Mouse (Mus musculus) CD8-positive naive resting alpha-beta T cell, adult 2 months (primary cell): ENCODE data around the gene Setd1a.
A peak's percentile ranks its signal among the peaks of the same experiment; 100 is the strongest.
"Not testable (repeated sequence)": the region's sequence is repeated elsewhere in the genome, so short reads cannot be mapped to it uniquely, and the experiment has no call there.

Experiments
- DNase-seq, 2 experiments: peaks; one replicate each; pipeline ENCODE4 v3.0.0; 2022; ENCODE audit warnings: low read depth in 2 of 2, low spot score in 2 of 2

The Setd1a gene

DNA sequence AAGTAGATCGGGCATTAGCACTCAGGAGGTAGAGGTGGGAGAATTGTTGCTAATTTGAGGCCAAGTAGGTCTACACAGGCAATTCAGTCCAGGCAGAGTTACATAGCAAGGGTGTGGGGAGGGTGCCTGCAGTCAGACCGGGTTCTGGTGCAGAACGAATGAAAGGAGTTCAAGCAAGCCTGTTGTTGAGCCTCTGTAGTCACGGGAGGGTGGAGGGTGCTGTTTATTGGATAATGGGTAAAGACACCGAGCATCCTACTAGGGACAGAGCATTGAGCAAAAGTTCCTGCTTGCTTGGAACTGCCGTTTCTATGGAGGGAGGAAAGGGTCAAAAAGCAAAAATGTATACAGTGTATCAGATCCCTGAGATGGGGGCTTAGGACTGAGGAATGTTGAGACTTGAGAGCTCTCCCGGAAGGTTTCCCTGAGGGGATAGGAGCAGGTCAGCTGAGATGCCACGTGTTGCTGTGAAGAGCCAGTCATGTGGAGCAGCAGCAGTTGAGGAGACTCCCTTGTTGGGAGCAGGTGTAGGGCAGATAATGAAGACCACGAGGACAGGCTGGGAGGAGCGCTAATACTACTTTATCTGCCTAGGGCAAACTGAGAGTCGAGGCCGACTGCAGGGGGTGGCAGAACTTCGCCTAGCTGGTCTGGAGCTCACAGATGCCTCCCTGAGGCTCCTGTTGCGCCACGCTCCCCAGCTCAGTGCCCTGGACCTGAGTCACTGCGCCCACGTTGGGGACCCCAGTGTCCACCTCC is 9.4 kb upstream of the Setd1a start:
- no peak for DNase-seq

DNA sequence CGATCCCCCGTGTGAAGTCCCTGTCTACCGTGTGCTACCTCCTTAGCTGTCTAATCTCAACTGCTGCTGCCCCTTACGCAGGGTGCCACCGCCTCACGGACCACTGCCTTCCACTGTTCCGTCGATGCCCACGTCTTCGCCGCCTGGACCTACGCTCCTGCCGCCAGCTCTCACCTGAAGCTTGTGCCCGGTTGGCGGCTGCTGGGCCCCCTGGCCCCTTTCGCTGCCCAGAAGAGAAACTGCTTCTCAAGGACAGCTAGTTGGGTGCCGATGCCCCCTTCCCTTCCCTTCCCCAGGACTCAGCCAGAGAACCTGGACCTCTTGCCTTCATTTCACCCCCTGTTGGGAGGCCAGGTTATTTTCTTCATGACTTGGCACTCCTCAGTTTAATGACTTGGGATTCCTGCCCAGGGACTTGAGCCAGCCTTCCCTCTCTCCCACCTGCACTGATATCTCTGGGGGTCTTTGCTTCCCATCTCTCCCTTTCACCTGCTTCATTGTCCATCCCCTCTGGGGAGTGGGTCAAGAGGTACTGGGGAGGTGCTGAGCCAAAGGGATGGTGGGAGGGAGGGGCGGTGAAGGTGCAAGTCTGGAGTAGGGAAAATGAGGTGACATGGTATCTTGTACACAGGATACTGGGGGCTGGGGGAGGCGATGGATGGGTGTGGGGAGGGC is 8.7 kb upstream of the Setd1a start:
- no peak for DNase-seq

DNA sequence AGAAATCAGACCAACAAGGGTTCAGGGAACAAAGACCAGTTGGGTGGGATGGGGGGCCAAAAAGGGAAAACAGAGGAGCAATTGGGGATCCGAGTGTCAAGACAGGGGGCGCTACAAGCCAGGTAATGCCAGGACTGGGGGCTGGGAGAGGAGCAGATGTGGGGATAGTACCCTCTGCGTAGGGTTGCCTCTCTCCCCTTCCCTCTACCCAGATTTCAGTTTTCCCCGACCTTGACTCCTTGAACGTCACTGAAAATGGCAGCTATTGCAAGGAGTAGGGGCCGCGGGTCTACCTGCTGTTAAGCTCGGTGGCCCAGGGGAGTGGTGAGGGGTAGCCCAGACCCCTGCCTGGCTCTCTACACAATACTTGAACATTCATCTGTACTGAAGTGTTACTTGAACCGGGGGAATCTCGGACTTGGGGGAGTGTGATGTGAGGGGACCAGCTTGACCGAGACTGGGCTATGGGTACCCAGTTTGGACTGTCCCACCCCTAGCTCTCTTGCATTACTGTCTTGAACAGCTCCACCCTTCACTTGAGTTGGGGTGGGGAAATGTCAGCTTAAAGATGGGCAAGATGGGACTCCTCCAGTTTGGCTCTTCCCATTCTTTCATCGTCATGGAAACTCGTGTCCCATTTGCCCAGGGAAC is 8.0 kb upstream of the Setd1a start:
- no peak for DNase-seq

DNA sequence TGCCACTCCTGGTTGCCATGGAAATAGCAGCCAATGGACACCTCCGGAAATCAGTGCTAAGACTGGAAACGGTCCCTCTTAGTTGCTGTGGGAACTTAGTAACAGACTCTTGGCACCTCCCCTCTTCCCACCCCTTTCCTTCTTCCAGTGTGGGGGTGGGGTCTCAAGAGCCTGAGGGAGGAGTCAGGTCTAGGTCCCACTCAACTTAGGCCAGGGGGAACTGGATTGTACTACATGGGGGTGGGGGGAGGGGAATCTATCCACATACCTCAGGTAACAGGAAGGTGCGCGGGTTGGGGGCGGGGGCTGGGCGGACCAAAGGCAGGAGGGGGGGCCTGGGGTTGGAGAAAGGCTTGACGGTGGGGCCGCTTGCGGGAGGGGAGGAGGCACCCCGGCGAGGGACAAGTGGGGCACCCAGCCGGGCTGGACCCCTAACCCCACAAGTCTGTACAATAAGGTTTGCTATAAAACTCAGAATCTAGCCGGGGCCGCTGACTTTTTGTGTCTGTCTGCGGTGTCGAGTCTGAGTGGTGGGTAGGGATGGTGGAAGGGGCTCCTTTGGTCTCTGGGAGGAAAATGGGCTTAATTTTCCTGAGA is 7.4 kb upstream of the Setd1a start:
- DNase-seq: peak; percentile 33 to 46

DNA sequence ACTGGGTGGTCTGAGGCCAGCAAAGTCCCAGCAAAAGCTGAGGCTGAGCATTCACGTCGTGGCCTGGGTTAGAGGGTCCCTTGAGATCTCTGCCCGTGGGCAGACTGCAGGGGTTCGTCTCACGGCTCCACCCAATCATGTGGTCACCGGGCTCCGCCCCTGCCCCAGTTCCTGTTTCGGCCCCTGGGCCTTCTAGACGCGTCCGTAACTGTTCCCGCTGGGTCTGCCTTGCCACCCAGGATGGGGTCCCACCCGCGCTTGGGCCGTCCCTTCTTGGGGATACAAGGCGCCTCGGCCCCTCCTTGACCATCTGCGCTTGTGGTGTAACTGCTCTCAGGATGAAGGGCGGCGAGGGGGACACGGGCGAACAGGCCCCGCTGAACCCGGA is 6.8 kb upstream of the Setd1a start, which contains the start of gene Orai3:
Gene Orai3 (plus strand): TSS at position 165 of the 388 bp plus-strand sequence.
- DNase-seq: peak in 1 of 2 experiments; percentile 32

DNA sequence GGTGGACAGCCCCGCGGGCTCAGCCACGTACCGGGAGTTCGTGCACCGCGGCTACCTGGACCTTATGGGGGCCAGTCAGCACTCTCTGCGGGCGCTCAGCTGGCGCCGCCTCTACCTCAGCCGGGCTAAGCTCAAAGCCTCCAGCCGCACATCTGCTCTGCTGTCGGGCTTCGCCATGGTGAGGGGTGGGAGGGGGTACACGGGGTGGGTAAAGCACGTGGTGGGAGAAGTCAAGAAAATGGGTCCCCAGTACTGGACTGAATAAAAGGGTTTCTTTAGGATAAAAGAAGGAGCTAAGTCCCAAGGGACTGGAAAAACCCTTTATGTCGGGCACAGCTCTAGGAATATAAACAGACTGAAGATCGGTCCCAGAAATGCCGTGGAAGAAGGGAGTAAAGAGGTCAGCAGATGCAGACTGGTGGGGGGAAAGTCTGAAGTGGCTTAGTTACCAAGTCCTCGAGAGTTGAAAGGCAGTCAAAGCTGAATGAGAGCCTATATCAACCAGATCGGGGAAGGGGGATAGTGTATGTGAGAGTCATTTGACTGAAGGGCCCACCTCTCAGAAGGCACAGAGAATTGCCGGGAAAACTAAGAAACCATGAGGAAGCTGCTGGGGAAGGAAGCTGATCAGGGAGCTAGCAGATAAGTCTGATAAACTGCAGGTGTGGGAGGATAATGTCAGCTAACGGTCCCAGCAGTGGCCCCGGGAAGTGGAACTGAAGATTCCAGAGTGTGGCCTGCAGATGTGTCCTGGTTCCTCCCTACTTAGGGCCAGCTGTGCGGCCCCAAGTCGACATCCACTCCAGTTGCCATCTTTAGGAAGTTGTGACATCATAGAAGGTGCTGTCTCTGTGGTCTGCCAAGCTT is 6.2 kb upstream of the Setd1a start:
- no peak for DNase-seq

DNA sequence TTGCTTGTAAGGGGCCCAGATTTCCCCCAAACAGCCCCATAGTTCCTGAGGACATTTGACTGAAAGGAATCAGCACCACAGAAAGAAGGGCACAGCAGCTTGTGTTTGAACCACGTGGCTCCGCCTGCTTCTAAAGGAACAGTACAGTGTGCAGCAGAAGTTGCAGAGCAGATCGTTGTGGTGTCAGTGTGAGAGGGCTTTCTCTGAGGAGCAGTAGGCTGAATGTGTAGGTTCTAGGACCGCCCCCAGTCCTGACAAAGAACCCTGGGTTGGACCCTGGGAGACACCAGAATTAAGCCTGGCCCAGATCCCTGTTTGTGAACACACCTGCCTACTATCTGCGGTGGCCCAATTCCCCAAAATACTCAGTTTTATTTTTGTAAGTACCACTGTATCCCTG is 5.2 kb upstream of the Setd1a start:
- DNase-seq: no peak

DNA sequence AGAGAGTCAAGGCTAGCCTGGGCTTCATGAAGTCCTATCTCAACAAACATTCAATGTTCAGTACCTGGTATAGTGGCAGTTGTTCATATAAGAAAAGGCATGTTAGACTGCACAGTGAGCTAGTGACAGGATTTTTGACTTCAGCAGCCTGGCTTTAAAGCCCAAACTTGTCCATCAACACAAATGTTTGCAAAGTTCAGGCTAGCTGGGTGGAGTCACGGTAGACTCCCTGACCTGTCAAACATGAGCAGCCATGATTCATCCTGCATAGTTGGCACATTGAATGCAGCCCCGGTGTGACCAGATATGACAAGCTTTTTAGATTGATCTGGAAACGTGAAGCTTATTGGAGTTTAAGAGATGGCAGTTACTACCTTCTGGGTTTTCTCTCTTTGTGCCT is 4.4 kb upstream of the Setd1a start:
- no peak for DNase-seq

DNA sequence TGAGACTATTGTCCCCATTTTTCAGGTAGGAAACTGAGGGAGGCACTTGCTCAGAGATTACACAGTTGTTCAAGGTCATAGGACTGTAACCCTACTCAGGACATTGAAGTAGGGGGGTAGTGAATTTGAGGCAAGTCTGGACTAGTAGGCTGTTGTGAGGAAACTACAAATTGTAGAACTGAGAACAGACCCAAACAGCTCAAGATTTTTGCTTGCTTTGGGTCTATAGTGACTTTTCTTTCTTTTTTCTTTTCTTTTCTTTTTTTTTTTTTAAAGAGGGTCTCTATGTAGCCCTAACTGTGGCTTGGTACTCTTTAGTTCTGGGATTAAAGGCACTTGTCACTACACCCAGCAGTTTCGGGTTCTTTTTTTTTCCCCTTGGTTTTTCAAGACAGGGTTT is 3.9 kb upstream of the Setd1a start:
- DNase-seq: no peak

DNA sequence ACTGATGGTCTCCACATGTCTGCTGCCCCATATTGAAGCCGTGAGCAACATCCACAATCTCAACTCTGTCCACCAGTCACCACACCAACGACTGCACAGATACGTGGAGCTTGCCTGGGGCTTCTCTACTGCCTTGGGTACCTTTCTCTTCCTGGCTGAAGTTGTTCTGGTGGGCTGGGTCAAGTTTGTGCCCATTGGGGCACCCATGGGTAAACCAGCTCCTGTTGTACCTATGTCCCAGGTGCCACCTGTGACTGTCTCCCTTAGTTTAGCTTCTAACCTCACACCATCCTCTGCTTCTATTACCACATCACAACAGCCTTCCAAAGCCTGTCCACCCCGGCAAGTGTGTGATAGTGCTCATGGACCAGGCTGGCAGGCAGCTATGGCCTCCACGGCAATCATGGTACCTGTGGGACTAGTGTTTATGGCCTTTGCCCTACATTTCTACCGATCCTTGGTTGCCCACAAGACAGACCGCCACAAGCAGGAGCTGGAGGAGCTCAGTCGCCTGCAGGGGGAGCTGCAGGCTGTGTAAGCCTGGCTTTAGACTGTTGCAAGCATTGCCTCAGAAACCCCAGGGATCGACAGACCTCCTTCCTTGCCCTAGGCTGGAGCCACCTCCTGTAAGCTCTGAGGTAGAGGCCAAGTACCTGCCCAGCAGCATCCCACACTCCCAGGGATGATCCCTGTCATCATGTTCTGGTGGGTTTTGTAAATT is 2.6 kb upstream of the Setd1a start:
- DNase-seq: peak; percentile 63 to 75

DNA sequence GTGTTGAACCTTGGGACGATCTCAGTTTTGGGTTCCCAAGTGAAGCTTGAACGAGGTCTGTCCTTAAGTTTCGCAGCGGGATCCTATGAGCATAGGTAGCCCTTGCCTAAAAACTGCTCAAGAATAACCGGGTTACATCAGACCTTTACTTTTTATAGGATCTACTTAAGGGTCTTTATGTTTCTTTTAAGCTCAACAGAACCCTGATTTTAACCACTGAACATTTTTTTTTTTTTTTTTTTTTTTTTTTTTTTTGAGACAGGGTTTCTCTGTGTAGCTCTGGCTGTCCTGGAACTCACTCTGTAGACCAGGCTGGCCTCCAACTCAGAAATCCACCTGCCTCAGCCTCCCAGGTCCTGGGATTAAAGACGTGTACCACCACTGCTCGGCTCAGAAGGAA is 633 bp upstream of the Setd1a start:
- not testable (repeated sequence) for DNase-seq

DNA sequence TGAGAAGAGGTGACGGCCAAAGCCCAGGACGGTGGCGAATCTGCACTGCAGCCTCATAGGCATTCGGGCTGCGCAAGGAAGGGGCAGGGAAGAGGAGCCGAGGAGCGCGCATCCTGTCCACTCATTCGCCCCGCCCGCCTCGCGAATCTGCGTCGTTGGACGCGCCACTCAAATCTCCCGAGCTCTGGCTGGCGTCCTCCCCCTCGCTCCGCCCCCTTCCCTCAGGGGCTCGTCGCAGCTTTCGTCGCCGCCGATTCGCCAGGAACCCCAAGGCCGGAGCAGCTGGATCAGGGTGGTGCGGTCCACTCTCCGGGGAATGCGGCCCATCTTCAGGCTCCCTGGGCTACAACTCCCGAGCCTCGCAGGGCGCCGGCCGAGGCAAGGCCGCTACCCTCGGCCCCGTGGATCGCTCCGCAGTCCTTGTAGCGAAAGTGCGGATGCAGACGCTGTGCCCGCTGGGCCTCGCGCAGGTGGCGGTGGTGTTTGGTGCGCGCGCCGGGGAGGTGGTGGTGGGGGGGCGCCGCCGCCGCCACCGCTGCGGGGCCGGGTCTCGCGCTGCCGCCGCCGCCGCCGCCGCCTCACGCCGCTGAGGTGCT is 506 bp downstream of the Setd1a start:
- peak; percentile 93 to 95 for DNase-seq

DNA sequence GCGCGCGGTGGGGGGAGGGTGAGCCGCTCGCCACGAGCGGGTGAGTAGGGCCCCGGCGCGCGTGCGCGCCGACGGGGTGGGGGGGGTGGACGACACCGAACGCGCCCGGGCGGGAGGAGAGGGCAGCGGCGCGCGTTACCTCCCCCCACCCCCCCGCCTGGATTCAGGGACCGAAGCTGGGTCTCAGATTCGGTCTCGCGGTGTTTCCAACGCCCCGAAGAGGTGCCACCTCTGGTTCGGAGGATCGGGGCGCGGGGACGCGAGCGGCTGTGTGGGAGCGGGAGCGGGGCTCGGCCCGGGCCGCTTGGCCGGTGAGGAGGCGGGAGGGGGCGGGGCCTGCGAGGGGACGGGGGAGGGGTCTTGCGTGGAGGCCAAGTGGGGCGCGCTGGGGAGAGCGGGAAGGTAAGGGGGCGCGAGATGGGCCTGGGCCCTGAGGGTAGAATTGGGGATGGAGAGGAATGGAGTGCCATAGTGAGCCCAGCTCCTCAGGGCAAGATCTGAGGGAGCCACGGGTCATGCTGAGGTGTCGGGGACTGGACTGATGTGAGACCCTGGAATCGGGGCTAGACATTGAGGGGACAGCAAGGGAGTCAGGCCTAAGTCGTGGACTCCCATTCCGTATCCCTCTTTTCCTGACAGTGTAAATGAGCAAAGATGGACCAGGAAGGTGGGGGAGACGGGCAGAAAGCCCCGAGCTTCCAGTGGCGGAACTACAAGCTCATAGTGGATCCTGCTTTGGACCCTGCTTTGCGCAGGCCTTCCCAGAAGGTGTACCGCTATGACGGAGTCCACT is 1.2 kb downstream of the Setd1a start:
- DNase-seq: peak in 1 of 2 experiments; percentile 21

DNA sequence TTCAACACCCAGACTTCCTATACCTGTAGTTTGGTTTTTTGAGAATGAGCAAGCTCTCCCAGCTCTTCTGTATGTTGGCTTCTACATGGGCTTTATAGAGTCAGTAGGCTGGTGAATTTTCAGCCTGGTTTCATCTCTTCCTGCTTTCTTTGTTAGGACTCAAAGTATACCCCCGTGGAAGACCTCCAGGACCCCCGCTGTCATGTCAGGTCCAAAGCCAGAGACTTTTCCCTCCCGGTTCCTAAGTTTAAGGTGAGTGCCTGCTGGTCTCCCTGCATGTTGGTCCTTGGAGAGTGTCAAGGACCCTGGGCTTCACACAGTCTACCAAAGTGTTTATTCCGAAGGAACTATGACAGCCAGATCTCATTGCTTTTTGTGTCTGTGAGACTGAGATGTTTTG is 1.9 kb downstream of the Setd1a start:
- no peak for DNase-seq

DNA sequence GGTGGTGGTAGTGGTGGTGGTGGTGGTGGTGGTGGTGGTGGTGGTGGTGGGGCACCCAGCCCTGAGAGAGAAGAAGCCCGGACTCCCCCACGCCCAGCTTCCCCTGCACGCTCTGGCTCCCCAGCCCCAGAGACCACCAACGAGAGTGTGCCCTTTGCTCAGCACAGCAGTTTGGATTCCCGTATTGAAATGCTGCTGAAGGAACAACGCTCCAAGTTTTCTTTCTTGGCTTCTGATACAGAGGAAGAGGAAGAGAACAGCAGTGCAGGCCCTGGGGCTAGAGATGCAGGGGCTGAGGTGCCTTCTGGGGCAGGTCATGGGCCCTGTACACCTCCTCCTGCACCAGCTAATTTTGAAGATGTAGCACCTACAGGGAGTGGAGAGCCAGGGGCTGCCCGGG is 8.8 kb downstream of the Setd1a start, which contains the start of gene Gm49388:
Gene Gm49388 (plus strand): TSS at position 301 of the 400 bp plus-strand sequence.
- no peak for DNase-seq

DNA sequence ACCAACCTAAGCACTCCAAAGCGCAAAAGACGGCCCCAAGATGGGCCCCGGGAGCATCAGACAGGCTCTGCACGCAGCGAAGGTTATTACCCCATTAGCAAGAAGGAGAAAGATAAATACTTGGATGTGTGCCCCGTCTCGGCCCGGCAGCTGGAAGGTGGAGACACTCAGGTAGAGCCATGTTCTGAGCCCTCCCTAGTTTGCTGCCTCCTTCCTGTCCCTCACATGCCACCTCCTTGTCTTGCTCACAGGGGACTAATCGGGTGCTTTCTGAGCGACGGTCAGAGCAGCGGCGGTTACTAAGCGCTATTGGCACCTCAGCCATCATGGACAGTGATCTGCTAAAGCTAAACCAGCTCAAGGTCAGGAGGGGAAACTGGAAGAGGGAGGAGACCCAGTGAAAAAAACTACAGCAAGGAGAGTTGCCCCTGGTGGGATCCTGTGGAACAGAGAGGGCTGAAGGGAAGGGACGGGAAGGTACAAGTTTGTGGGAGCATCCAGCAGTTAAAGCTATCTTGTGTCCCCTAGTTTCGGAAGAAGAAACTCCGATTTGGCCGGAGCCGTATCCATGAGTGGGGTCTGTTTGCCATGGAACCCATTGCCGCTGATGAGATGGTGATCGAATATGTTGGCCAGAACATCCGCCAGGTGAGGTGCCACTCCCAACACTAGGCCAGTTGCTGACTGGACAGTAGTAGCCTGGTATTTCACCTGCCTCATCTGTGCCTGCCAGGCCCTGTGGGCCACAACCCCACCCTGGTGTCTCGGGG is 20.8 kb downstream of the Setd1a start:
- DNase-seq: no peak

DNA sequence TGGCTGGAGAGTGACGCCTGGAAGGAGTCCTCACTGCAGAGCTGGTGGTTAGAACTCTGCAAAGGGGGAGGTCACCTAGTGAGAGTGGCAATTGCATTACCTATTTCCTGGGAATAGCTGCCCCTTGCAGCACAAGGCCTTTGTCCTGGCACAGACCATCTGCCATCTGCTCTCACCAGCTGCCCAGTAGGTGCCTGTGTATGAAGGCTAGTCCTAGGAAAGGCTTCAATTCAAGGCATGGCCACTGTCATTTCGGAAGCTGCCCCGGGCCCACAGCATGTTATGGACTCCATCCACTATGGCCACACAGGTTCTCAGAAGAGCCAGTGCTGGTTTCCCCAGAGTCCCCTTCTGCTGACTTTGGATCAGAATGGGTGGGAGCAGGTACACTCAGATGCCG is 22.1 kb downstream of the Setd1a start:
- no peak for DNase-seq

DNA sequence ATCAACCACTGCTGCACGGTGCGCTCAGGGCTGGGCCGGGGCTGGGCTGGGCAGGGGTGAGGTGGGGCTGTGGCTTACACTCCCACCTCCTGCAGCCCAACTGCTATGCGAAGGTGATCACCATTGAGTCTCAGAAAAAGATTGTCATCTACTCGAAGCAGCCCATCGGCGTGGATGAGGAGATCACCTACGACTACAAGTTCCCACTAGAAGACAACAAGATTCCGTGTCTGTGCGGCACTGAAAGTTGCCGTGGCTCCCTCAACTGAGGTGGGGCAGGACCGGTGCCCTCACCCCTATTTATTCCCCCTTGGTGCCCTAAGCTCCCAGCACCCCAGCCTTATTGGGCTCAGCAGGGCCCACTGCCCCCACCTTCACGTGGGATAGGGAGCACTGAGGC is 22.7 kb downstream of the Setd1a start:
- DNase-seq: no peak
